Mouse (Mus musculus) kidney, postnatal 0 days (tissue): ENCODE results near the gene Sorl1. TPM values are rescaled to one million over a fixed set of nuclear protein-coding genes. Genes with fewer than 3 reads are reported as not detected.

Experiments used
- ATAC-seq: fragments of 200-750 bp; cut with Nextera tagmentation; replicated peaks from 2 replicates; pipeline ENCODE4 v1.8.0; 2017; ENCODE audit warnings: low read depth, moderate number of reproducible peaks, moderate TSS enrichment, moderate library complexity; ENCODE audit not compliant: low FRiP score
- DNase-seq: peaks from one replicate; pipeline ENCODE4 v3.0.0-alpha.2; 2016; ENCODE audit warnings: low spot score
- H3K27ac ChIP-seq: fragments of 300-500 bp; sonication (generic); 2 replicates; pipeline ENCODE4 v1.5.1; 2014; ENCODE audit warnings: mild to moderate bottlenecking
- H3K27me3 ChIP-seq: fragments of 300-500 bp; sonication (generic); 2 replicates; pipeline ENCODE4 v1.6.1; 2014; ENCODE audit warnings: low read length, mixed read lengths; ENCODE audit not compliant: insufficient read depth
- H3K36me3 ChIP-seq: fragments of 300-500 bp; sonication (generic); 2 replicates; pipeline ENCODE4 v1.6.1; 2014; ENCODE audit warnings: low read length, mixed read lengths; ENCODE audit not compliant: insufficient read depth
- H3K4me1 ChIP-seq: fragments of 300-500 bp; sonication (generic); replicated peaks from 2 replicates; pipeline ENCODE4 v1.6.1; 2014; ENCODE audit warnings: antibody characterized with exemption, low read length, mixed read lengths; ENCODE audit not compliant: insufficient read depth
- H3K4me2 ChIP-seq: fragments of 300-500 bp; sonication (generic); 2 replicates; pipeline ENCODE4 v1.6.1; 2014; ENCODE audit warnings: mild to moderate bottlenecking, low read length, moderate library complexity, mixed read lengths
- H3K4me3 ChIP-seq: fragments of 300-500 bp; sonication (generic); replicated peaks from 2 replicates; pipeline ENCODE4 v1.5.1; 2014; ENCODE audit warnings: low read depth, low read length
- H3K9ac ChIP-seq: fragments of 300-500 bp; sonication (generic); 2 replicates; pipeline ENCODE4 v1.6.1; 2014; ENCODE audit warnings: low read depth, low read length
- H3K9me3 ChIP-seq: fragments of 300-500 bp; sonication (generic); replicated peaks from 2 replicates; pipeline ENCODE4 v1.6.1; 2016; ENCODE audit warnings: low read length, inconsistent platforms, mixed read lengths
- CTCF ChIP-seq: IDR thresholded peaks from 2 replicates; pipeline ENCODE4 v1.5.1; 2016; ENCODE audit warnings: antibody characterized with exemption, low read depth, mild to moderate bottlenecking, moderate library complexity
- WGBS: fragments of 180-500 bp; shearing (Covaris S2); extraction: QIAGEN DNeasy Blood & Tissue Kit; methylation state at CpG from one replicate; pipeline ENCODE4 v1.1.7; 2014; 5-methylcytosine and 5-hydroxymethylcytosine counted together
- polyA plus RNA-seq: library from polyadenylated mRNA; unstranded; fragments of >200 nt; fragmentation: Nextera tagmentation; extraction: Ambion mirVana; gene quantifications from 2 replicates; pipeline ENCODE4 v1.2.1, GENCODE M21; 2015

The Sorl1 gene
- polyA plus RNA-seq, 1 experiment from 2014 or later, result 11.1 TPM

- H3K27me3 ChIP-seq, result no peaks in the 10 kb centered on the region
- H3K4me1 ChIP-seq, result no peaks in the 10 kb centered on the region
- no peak overlapping the region for H3K27ac ChIP-seq
- H3K4me2 ChIP-seq, result no peak overlapping the region
- DNase-seq (peak; percentile 54), ATAC-seq (no peak)
- H3K36me3 ChIP-seq, result peaks cover 9% of the 10 kb centered on the region; the same call in 1 of the 2 replicates
- peak; percentile 79 for TF ChIP-seq CTCF
- H3K4me3 ChIP-seq, result no peak overlapping the region
- H3K9me3 ChIP-seq, result no peaks in the 10 kb centered on the region
- 72% methylated on average over 25 of the region's 25 CpGs for WGBS
- H3K9ac ChIP-seq, result no peak overlapping the region
These were observed 150.1 kb downstream of the Sorl1 start for GRCm38 (mm10) chr9:41973775-41974657.

DNA sequence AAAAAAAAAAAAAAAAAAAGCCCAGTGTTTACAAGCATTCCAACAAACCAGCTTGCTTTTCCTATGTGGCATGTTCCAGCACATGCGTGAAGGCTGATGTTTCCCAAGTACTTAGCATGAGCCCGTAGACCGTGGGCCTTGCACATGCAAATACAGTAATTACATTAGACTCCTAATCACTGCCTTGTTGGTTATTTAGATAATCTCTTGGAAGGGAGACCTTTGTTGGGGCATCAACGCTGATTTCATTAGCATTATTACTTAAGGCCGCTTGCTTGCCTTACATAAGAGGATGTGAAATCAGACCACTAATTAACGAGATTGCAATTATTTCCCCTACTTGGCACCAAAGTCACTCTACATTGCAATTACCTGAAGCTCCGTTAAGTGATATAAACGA is 154.1 kb downstream of the Sorl1 start:
- Histone ChIP-seq H3K9ac (no peak overlapping the region), H3K9me3 (no peaks in the 10 kb centered on the region), H3K4me1 (no peaks in the 10 kb centered on the region), H3K36me3 (peaks cover 7% of the 10 kb centered on the region; the same call in 1 of the 2 replicates), H3K4me3 (no peak overlapping the region), H3K4me2 (no peak overlapping the region), H3K27ac (no peak overlapping the region), H3K27me3 (no peaks in the 10 kb centered on the region)
- no peak for TF ChIP-seq CTCF
- 71% methylated on average over 8 of the region's 8 CpGs for WGBS
- ATAC-seq (no peak), DNase-seq (no peak)

- H3K4me3 ChIP-seq, result no peak overlapping the region
- ATAC-seq (no peak), DNase-seq (no peak)
- no peak for TF ChIP-seq CTCF
- no peak overlapping the region for H3K9ac ChIP-seq
- no peak overlapping the region for H3K27ac ChIP-seq
- no peaks in the 10 kb centered on the region for H3K9me3 ChIP-seq
- 94% methylated on average over 15 of the region's 15 CpGs for WGBS
- H3K27me3 ChIP-seq, result no peaks in the 10 kb centered on the region
- no peaks in the 10 kb centered on the region for H3K4me1 ChIP-seq
- H3K36me3 ChIP-seq, result peaks cover 7% of the 10 kb centered on the region; the same call in 1 of the 2 replicates
- H3K4me2 ChIP-seq, result no peak overlapping the region
These were observed 155.2 kb downstream of the Sorl1 start for GRCm38 (mm10) chr9:41968673-41969460.

GRCm38 (mm10) chr9:41961274-41961673 is 162.8 kb downstream of the Sorl1 start:
- TF ChIP-seq CTCF, result no peak
- 66% methylated on average over 10 of the region's 10 CpGs for WGBS
- no peaks in the 10 kb centered on the region for H3K36me3 ChIP-seq
- no peak overlapping the region for H3K9ac ChIP-seq
- H3K4me2 ChIP-seq, result no peak overlapping the region
- H3K27ac ChIP-seq, result no peak overlapping the region
- no peaks in the 10 kb centered on the region for H3K9me3 ChIP-seq
- no peak for ATAC-seq
- no peak overlapping the region for H3K4me3 ChIP-seq
- DNase-seq, result no peak
- no peaks in the 10 kb centered on the region for H3K27me3 ChIP-seq
- H3K4me1 ChIP-seq, result no peaks in the 10 kb centered on the region

DNA sequence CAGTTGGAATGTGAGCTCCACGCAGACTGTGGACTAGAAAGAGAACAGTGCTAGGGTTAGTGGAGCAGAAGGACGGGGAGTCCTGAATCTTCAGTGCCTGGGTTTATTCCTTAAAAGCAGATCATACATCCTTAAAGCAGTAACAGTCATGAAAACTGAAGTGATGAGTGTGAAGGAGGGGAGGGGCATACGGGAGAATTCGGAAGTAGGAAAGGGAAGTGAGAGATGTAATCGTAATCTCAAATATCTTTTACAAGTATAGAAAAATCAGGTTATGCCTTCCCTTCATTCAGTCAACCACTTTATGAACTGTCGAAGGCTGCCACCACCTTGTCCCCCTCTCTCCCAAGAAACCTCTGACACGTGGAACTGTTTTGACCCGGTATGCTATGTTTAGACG is 165.8 kb downstream of the Sorl1 start:
- H3K4me3 ChIP-seq, result no peak overlapping the region
- ATAC-seq, result no peak
- H3K27me3 ChIP-seq, result no peaks in the 10 kb centered on the region
- 87% methylated on average over 9 of the region's 9 CpGs for WGBS
- H3K4me2 ChIP-seq, result no peak overlapping the region
- H3K9ac ChIP-seq, result no peak overlapping the region
- H3K9me3 ChIP-seq, result no peaks in the 10 kb centered on the region
- TF ChIP-seq CTCF, result no peak
- no peak overlapping the region for H3K27ac ChIP-seq
- no peaks in the 10 kb centered on the region for H3K4me1 ChIP-seq
- DNase-seq, result no peak
- no peaks in the 10 kb centered on the region for H3K36me3 ChIP-seq

- H3K27ac ChIP-seq, result peak overlapping the region; percentile 42; the same call in 1 of the 2 replicates
- peak overlapping the region; percentile 37 for H3K4me2 ChIP-seq
- DNase-seq, result peak; percentile 95
- H3K36me3 ChIP-seq, result no peaks in the 10 kb centered on the region
- no peaks in the 10 kb centered on the region for H3K9me3 ChIP-seq
- H3K27me3 ChIP-seq, result no peaks in the 10 kb centered on the region
- peaks cover 15% of the 10 kb centered on the region; the same call in 1 of the 2 replicates for H3K4me1 ChIP-seq
- no peak overlapping the region for H3K4me3 ChIP-seq
- ATAC-seq, result no peak
- WGBS, result 6% methylated on average over 8 of the region's 8 CpGs
- no peak overlapping the region for H3K9ac ChIP-seq
- peak; percentile 85 for TF ChIP-seq CTCF
These were observed 170.6 kb downstream of the Sorl1 start for GRCm38 (mm10) chr9:41953486-41953885.
